Mouse (Mus musculus) adrenal gland, postnatal 36 days (tissue): ENCODE results near the gene Pmis2. TPM values are rescaled to one million over a fixed set of nuclear protein-coding genes. Genes with fewer than 3 reads are reported as not detected.

Source experiments
- DNase-seq, 2 experiments: peaks; one replicate each; pipeline ENCODE4 v3.0.0; 2021; ENCODE audit warnings: mixed read lengths in 1 of 2
- total RNA-seq, 2 experiments: library from RNA; stranded (reverse); gene quantifications; 2 replicates each; pipeline ENCODE4 v1.2.3; 2021

The Pmis2 gene
- total RNA-seq, 2 experiments from 2014 or later = not detected

GRCm38 (mm10) chr7:30633762-30634412 lies 37.5 kb downstream of the Pmis2 start:
- no peak for DNase-seq

- DNase-seq = no peak
Observed at GRCm38 (mm10) chr7:30629013-30629412, 42.4 kb downstream of the Pmis2 start.

GRCm38 (mm10) chr7:30626647-30627046 lies 44.8 kb downstream of the Pmis2 start:
- DNase-seq = no peak

GRCm38 (mm10) chr7:30625530-30626384 lies 45.6 kb downstream of the Pmis2 start, which contains the start of gene Cox6b1:
Cox6b1 (minus strand) TSS chr7:30626151.
- peak; percentile 90 for DNase-seq

Other genes starting within 250 kb of the Pmis2 start
- 1 to 10 TPM in 1 of 2 experiments, under 1 TPM in 1; 0.89 to 1.0 TPM for gene Nfkbid, start 249.9 kb downstream of the Pmis2 start, total RNA-seq
- 10 to 100 TPM; 23.5 to 28.6 TPM for gene Aplp1, start 226.1 kb downstream of the Pmis2 start, total RNA-seq
- not detected for gene Kirrel2, start 213.9 kb downstream of the Pmis2 start, total RNA-seq
- gene Nphs1, start 213.3 kb downstream of the Pmis2 start, total RNA-seq = not detected
- under 1 TPM in 1 of 2 experiments, not detected in 1; 0.53 TPM for gene Prodh2, start 178.0 kb downstream of the Pmis2 start, total RNA-seq
- 1 to 10 TPM; 2.5 to 2.9 TPM for gene Arhgap33, start 136.5 kb downstream of the Pmis2 start, total RNA-seq
- 10 to 100 TPM; 27.1 to 28.3 TPM for gene Hspb6, start 119.4 kb downstream of the Pmis2 start, total RNA-seq
- gene Proser3, start 119.3 kb downstream of the Pmis2 start, total RNA-seq = 1 to 10 TPM; 7.8 to 8.5 TPM
- gene Lin37, start 111.8 kb downstream of the Pmis2 start, total RNA-seq = 10 to 100 TPM; 46.2 to 55.4 TPM
- gene U2af1l4, start 108.3 kb downstream of the Pmis2 start, total RNA-seq = 10 to 100 TPM; 68.8 to 70.8 TPM
- 1 to 10 TPM; 3.5 to 6.7 TPM for gene Gm49396, start 108.3 kb downstream of the Pmis2 start, total RNA-seq
- 100 to 1,000 TPM; 141 to 163 TPM for gene Psenen, start 108.0 kb downstream of the Pmis2 start, total RNA-seq
- 1 to 10 TPM; 2.0 to 3.2 TPM for gene Igflr1, start 106.2 kb downstream of the Pmis2 start, total RNA-seq
- gene Kmt2b, start 82.9 kb downstream of the Pmis2 start, total RNA-seq = 10 to 100 TPM; 38.5 to 44.5 TPM
- under 1 TPM in 1 of 2 experiments, not detected in 1; 0.72 TPM for gene Zbtb32, start 72.7 kb downstream of the Pmis2 start, total RNA-seq
- under 1 TPM in 1 of 2 experiments, not detected in 1; 0.43 TPM for gene Upk1a, start 58.8 kb downstream of the Pmis2 start, total RNA-seq
- 1,000 to 10,000 TPM; 1,179 to 1,185 TPM for gene Cox6b1, start 45.5 kb downstream of the Pmis2 start, total RNA-seq
- gene Etv2, start 35.8 kb downstream of the Pmis2 start, total RNA-seq = not detected
- 10 to 100 TPM; 83.0 to 88.1 TPM for gene Rbm42, start 21.3 kb downstream of the Pmis2 start, total RNA-seq
- 10 to 100 TPM; 10.1 to 10.5 TPM for gene Haus5, start 6.6 kb downstream of the Pmis2 start, total RNA-seq
- 1 to 10 TPM; 4.8 to 6.3 TPM for gene 2200002J24Rik, start 27.3 kb upstream of the Pmis2 start, total RNA-seq
- 1 to 10 TPM; 3.1 to 5.9 TPM for gene Atp4a, start 40.6 kb upstream of the Pmis2 start, total RNA-seq
- 100 to 1,000 TPM; 229 to 231 TPM for gene Tmem147, start 57.9 kb upstream of the Pmis2 start, total RNA-seq
- under 1 TPM in 1 of 2 experiments, not detected in 1; 0.26 TPM for gene Gapdhs, start 72.1 kb upstream of the Pmis2 start, total RNA-seq
- 100 to 1,000 TPM; 326 to 370 TPM for gene Sbsn, start 79.9 kb upstream of the Pmis2 start, total RNA-seq
- gene Dmkn, start 92.2 kb upstream of the Pmis2 start, total RNA-seq = 1 to 10 TPM; 2.4 to 2.5 TPM
- gene Krtdap, start 116.3 kb upstream of the Pmis2 start, total RNA-seq = 1 to 10 TPM in 1 of 2 experiments, not detected in 1; 2.8 TPM
- 1 to 10 TPM; 1.7 to 2.9 TPM for gene Ffar2, start 152.2 kb upstream of the Pmis2 start, total RNA-seq
- gene Ffar3, start 184.6 kb upstream of the Pmis2 start, total RNA-seq = under 1 TPM in 1 of 2 experiments, not detected in 1; 0.33 TPM
- not detected for gene Ffar1, start 190.0 kb upstream of the Pmis2 start, total RNA-seq
- gene Cd22, start 208.7 kb upstream of the Pmis2 start, total RNA-seq = under 1 TPM; 0.56 TPM
- gene Mag, start 243.3 kb upstream of the Pmis2 start, total RNA-seq = under 1 TPM; 0.20 to 0.46 TPM